Mouse (Mus musculus) forebrain, embryonic 10.5 days (tissue): ENCODE results near the gene Tcf7l1. TPM values are rescaled to one million over a fixed set of nuclear protein-coding genes. Genes with fewer than 3 reads are reported as not detected.

Experiments used
- DNase-seq: peaks from one replicate; pipeline ENCODE4 v3.0.0-alpha.2; 2017; ENCODE audit warnings: low spot score; ENCODE audit errors: extremely low spot score
- H3K27ac ChIP-seq: fragments of 300-500 bp; sonication (generic); 2 replicates; pipeline ENCODE4 v1.5.1; 2016; ENCODE audit warnings: mild to moderate bottlenecking
- H3K27me3 ChIP-seq: fragments of 300-500 bp; sonication (generic); 2 replicates; pipeline ENCODE4 v1.6.1; 2016; ENCODE audit warnings: mild to moderate bottlenecking; ENCODE audit not compliant: poor library complexity, severe bottlenecking
- H3K36me3 ChIP-seq: fragments of 300-500 bp; sonication (generic); replicated peaks from 2 replicates; pipeline ENCODE4 v1.6.1; 2016; ENCODE audit warnings: mild to moderate bottlenecking, moderate library complexity
- H3K4me1 ChIP-seq: fragments of 300-500 bp; sonication (generic); 2 replicates; pipeline ENCODE4 v1.6.1; 2016
- H3K4me3 ChIP-seq: fragments of 300-500 bp; sonication (generic); 2 replicates; pipeline ENCODE4 v1.5.1; 2016; ENCODE audit warnings: mild to moderate bottlenecking, moderate library complexity
- H3K9me3 ChIP-seq: fragments of 300-500 bp; sonication (generic); 2 replicates; pipeline ENCODE4 v1.6.1; 2016; ENCODE audit warnings: mild to moderate bottlenecking, moderate library complexity
- WGBS: fragments of 180-500 bp; shearing (Covaris S2); methylation state at CpG from one replicate; pipeline ENCODE4 v1.1.7; 2016; 5-methylcytosine and 5-hydroxymethylcytosine counted together
- polyA plus RNA-seq: library from polyadenylated mRNA; unstranded; fragments of >200 nt; fragmentation: Nextera tagmentation; extraction: Ambion mirVana; gene quantifications from 2 replicates; pipeline ENCODE4 v1.2.1, GENCODE M21; 2016

Gene Tcf7l1
- polyA plus RNA-seq, 1 experiment from 2014 or later, result 33.8 TPM

GRCm38 (mm10) chr6:72644576-72644975, 144.5 kb downstream of the Tcf7l1 start:
- Histone ChIP-seq H3K36me3 (peaks cover 35% of the 10 kb centered on the region), H3K27ac (no peak overlapping the region), H3K4me3 (no peak overlapping the region), H3K27me3 (0 out of 2 replicates have a peak, but pooled peaks cover 6% of the 10 kb centered on the region), H3K4me1 (peaks cover 45% of the 10 kb centered on the region), H3K9me3 (no peaks in the 10 kb centered on the region)
- DNase-seq, result no peak
- 81% methylated on average over 4 of the region's 4 CpGs for WGBS

- Histone ChIP-seq H3K4me1 (peaks cover 23% of the 10 kb centered on the region), H3K27ac (no peak overlapping the region), H3K9me3 (no peaks in the 10 kb centered on the region), H3K27me3 (0 out of 2 replicates have a peak, but pooled peaks cover 6% of the 10 kb centered on the region), H3K4me3 (no peak overlapping the region), H3K36me3 (peaks cover 16% of the 10 kb centered on the region)
- WGBS, result 87% methylated on average over 18 of the region's 18 CpGs
- DNase-seq, result no peak
Observed at GRCm38 (mm10) chr6:72641218-72641954, 147.7 kb downstream of the Tcf7l1 start.

- 84% methylated on average over 3 of the region's 3 CpGs for WGBS
- no peak overlapping the region for H3K27ac ChIP-seq
Observed at GRCm38 (mm10) chr6:72636940-72637339, 152.1 kb downstream of the Tcf7l1 start.

GRCm38 (mm10) chr6:72635760-72636431, 153.2 kb downstream of the Tcf7l1 start:
- peak; percentile 62 for DNase-seq
- no peaks in the 10 kb centered on the region for H3K27me3 ChIP-seq
- no peak overlapping the region for H3K4me3 ChIP-seq
- H3K9me3 ChIP-seq, result no peaks in the 10 kb centered on the region
- H3K36me3 ChIP-seq, result peaks cover 31% of the 10 kb centered on the region
- WGBS, result 59% methylated on average over 12 of the region's 12 CpGs
- H3K27ac ChIP-seq, result peak overlapping the region; percentile 63
- H3K4me1 ChIP-seq, result peaks cover 7% of the 10 kb centered on the region

More at GRCm38 (mm10) chr6:72636940-72637339, 152.1 kb downstream of the Tcf7l1 start:
- Histone ChIP-seq H3K9me3 (no peaks in the 10 kb centered on the region), H3K36me3 (peaks cover 29% of the 10 kb centered on the region), H3K27me3 (no peaks in the 10 kb centered on the region), H3K4me3 (no peak overlapping the region), H3K4me1 (peaks cover 7% of the 10 kb centered on the region)
- no peak for DNase-seq

- Histone ChIP-seq H3K4me1 (peaks cover 7% of the 10 kb centered on the region), H3K27ac (no peak overlapping the region), H3K9me3 (no peaks in the 10 kb centered on the region), H3K4me3 (no peak overlapping the region), H3K27me3 (no peaks in the 10 kb centered on the region), H3K36me3 (peaks cover 40% of the 10 kb centered on the region)
- no peak for DNase-seq
- WGBS, result 80% methylated on average over 10 of the region's 10 CpGs
Observed at GRCm38 (mm10) chr6:72634311-72634710, 154.7 kb downstream of the Tcf7l1 start.

GRCm38 (mm10) chr6:72631700-72632099, 157.4 kb downstream of the Tcf7l1 start:
- no peaks in the 10 kb centered on the region for H3K9me3 ChIP-seq
- 86% methylated on average over 6 of the region's 6 CpGs for WGBS
- H3K27me3 ChIP-seq, result no peaks in the 10 kb centered on the region
- no peak overlapping the region for H3K27ac ChIP-seq
- no peak for DNase-seq
- H3K4me1 ChIP-seq, result peaks cover 7% of the 10 kb centered on the region
- H3K36me3 ChIP-seq, result peaks cover 66% of the 10 kb centered on the region
- H3K4me3 ChIP-seq, result no peak overlapping the region

- 91% methylated on average over 14 of the region's 14 CpGs for WGBS
- no peak for DNase-seq
- H3K4me3 ChIP-seq, result no peak overlapping the region
- H3K27me3 ChIP-seq, result no peaks in the 10 kb centered on the region
- H3K36me3 ChIP-seq, result peaks cover 73% of the 10 kb centered on the region
- no peaks in the 10 kb centered on the region for H3K9me3 ChIP-seq
- no peak overlapping the region for H3K27ac ChIP-seq
- no peaks in the 10 kb centered on the region for H3K4me1 ChIP-seq
Observed at GRCm38 (mm10) chr6:72630961-72631360, 158.1 kb downstream of the Tcf7l1 start.

GRCm38 (mm10) chr6:72630370-72630769, 158.7 kb downstream of the Tcf7l1 start:
- no peak overlapping the region for H3K4me3 ChIP-seq
- no peak overlapping the region for H3K27ac ChIP-seq
- 92% methylated on average over 2 of the region's 2 CpGs for WGBS
- DNase-seq, result no peak
- no peaks in the 10 kb centered on the region for H3K9me3 ChIP-seq
- H3K27me3 ChIP-seq, result no peaks in the 10 kb centered on the region
- no peaks in the 10 kb centered on the region for H3K4me1 ChIP-seq
- peaks cover 75% of the 10 kb centered on the region for H3K36me3 ChIP-seq

GRCm38 (mm10) chr6:72627276-72627675, 161.8 kb downstream of the Tcf7l1 start:
- WGBS, result 91% methylated on average over 16 of the region's 16 CpGs
- DNase-seq, result no peak

GRCm38 (mm10) chr6:72626391-72626790, 162.7 kb downstream of the Tcf7l1 start:
- no peaks in the 10 kb centered on the region for H3K9me3 ChIP-seq
- H3K27ac ChIP-seq, result no peak overlapping the region
- H3K36me3 ChIP-seq, result peaks cover 58% of the 10 kb centered on the region
- no peaks in the 10 kb centered on the region for H3K27me3 ChIP-seq
- 91% methylated on average over 7 of the region's 7 CpGs for WGBS
- H3K4me3 ChIP-seq, result no peak overlapping the region
- no peaks in the 10 kb centered on the region for H3K4me1 ChIP-seq
- no peak for DNase-seq

More at GRCm38 (mm10) chr6:72627276-72627675, 161.8 kb downstream of the Tcf7l1 start:
- H3K27me3 ChIP-seq, result no peaks in the 10 kb centered on the region
- H3K4me1 ChIP-seq, result no peaks in the 10 kb centered on the region
- peaks cover 67% of the 10 kb centered on the region for H3K36me3 ChIP-seq
- no peak overlapping the region for H3K27ac ChIP-seq
- H3K9me3 ChIP-seq, result no peaks in the 10 kb centered on the region
- H3K4me3 ChIP-seq, result no peak overlapping the region

GRCm38 (mm10) chr6:72623661-72624402, 165.2 kb downstream of the Tcf7l1 start:
- Histone ChIP-seq H3K27me3 (no peaks in the 10 kb centered on the region), H3K27ac (no peak overlapping the region), H3K36me3 (peaks cover 32% of the 10 kb centered on the region), H3K9me3 (no peaks in the 10 kb centered on the region), H3K4me1 (no peaks in the 10 kb centered on the region), H3K4me3 (no peak overlapping the region)
- no peak for DNase-seq
- 88% methylated on average over 8 of the region's 8 CpGs for WGBS

- H3K4me3 ChIP-seq, result no peak overlapping the region
- no peak for DNase-seq
- H3K9me3 ChIP-seq, result no peaks in the 10 kb centered on the region
- H3K36me3 ChIP-seq, result peaks cover 23% of the 10 kb centered on the region
- H3K4me1 ChIP-seq, result no peaks in the 10 kb centered on the region
- no peaks in the 10 kb centered on the region for H3K27me3 ChIP-seq
- H3K27ac ChIP-seq, result no peak overlapping the region
- 43% methylated on average over 3 of the region's 3 CpGs for WGBS
Observed at GRCm38 (mm10) chr6:72622917-72623316, 166.1 kb downstream of the Tcf7l1 start.
